Mouse (Mus musculus): ENCODE results near the gene Sytl1. TPM values are rescaled to one million over a fixed set of nuclear protein-coding genes. Genes with fewer than 3 reads are reported as not detected.

Gene Sytl1
- polyA plus RNA-seq, 1 experiment = 3.4 TPM

DNA sequence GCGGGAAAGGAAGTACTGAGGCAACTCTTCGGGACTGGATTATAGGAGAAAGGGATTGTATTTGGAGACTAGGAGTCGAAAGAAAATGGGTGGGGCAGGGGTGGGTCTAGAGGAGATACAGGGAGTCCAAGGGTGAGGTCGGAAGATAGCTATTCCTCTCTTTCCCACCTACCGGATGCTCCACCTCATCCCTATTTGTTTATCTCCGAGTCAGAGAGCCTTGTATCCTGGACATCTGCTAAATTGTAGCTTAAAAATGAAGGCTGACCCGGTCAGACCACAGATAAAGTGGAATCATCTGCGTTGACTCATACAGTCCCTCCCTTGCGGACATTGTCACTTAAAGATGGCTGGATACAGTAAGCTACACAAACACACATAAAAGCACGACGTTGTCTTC is 21.0 kb downstream of the Sytl1 start:
- no peaks in the 10 kb centered on the region for H3K27me3 ChIP-seq (ENCODE audit: control insufficient read depth, insufficient read depth, insufficient read length)
- H3K36me3 ChIP-seq (ENCODE audit: control insufficient read depth, insufficient read depth) = no peaks in the 10 kb centered on the region
- peak overlapping the region; percentile 25 for H3K4me3 ChIP-seq
- H3K4me2 ChIP-seq (ENCODE audit: low read depth) = peak overlapping the region; percentile 90
- TF ChIP-seq CEBPB (IDR thresholded peaks at IDR 0.05; ENCODE audit: insufficient read depth, poor library complexity, severe bottlenecking) (no peak), POLR2A (IDR thresholded peaks at IDR 0.05; ENCODE audit: insufficient read length, low read depth) (no peak), TCF3 (IDR thresholded peaks at IDR 0.05; ENCODE audit: insufficient read length, low read depth) (no peak), MYOD1 (IDR thresholded peaks at IDR 0.05; ENCODE audit: control insufficient read depth in 1 of 3, insufficient read length in 2 of 3, low read depth in 2 of 3) (no peak), POLR2AphosphoS2 (IDR thresholded peaks at IDR 0.05; ENCODE audit: insufficient read length, low read depth) (no peak), TCF12 (IDR thresholded peaks at IDR 0.05; ENCODE audit: insufficient read depth, poor library complexity, severe bottlenecking) (no peak), REST (IDR thresholded peaks at IDR 0.05; ENCODE audit: insufficient read depth, insufficient read length) (no peak), E2F4 (IDR thresholded peaks at IDR 0.05; ENCODE audit: insufficient read depth) (no peak), USF1 (IDR thresholded peaks at IDR 0.05; ENCODE audit: low read depth) (no peak), MYOG (IDR thresholded peaks at IDR 0.05; ENCODE audit: control insufficient read depth in 1 of 3, insufficient read depth in 1 of 3, insufficient read length in 2 of 3, low read depth in 2 of 3) (no peak), MAX (IDR thresholded peaks at IDR 0.05; ENCODE audit: low read depth) (no peak), SRF (IDR thresholded peaks at IDR 0.05; ENCODE audit: control insufficient read depth, insufficient read length, low read depth) (no peak)
- no peaks in the 10 kb centered on the region for H3K79me2 ChIP-seq (ENCODE audit: control insufficient read depth, insufficient read depth)
- H3ac ChIP-seq (ENCODE audit: control insufficient read depth, insufficient read length) = no peak overlapping the region

DNA sequence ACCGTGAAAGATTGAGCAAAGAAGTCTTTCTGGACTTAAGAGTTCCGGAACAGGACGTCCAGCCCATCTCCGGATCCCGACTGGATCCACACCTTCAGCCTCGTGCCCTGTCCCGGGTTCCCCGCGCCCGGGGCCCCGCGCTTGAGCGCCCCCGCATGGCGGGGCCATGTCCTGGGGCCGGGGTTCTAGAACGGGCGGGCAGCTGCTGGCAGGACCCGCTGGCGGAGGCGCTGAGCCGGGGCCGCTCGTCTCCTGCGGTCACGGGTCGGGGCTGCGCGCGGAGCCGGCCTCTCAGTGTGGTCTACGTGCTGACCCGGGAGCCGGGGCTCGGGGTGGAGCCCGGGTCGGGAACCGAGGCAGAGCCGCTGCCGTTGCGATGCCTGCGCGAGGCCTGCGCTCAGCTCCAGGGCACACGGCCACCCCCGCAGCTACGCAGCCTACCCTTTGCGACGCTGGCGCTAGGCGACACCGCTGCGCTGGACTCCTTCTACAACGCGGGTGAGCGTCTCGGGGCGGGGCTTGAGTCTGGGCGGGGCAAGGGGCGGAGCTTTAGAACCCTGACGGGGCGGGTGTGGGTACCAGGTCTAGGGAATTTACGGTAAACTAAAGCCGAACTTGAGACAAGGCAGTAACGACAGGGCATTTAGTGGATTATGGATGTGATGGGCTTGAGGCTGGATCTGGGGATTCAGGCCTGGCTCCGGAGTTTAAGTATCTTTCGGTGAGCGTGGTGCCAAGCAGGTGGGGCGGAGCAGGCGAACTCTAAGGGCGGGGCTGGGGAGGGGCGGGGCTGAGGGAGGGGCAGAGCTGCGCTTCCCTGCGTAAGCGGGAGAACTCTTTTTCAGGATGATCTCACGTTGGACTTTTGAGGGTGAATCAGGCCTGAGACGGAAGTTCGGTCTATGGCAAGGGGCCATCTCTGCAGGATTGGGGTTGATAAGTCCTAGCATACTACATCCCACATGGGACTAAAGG is 21.7 kb downstream of the Sytl1 start:
- TF ChIP-seq POLR2AphosphoS2 (IDR thresholded peaks at IDR 0.05; ENCODE audit: insufficient read length, low read depth) (peak; percentile 92), POLR2A (IDR thresholded peaks at IDR 0.05; ENCODE audit: insufficient read length, low read depth) (peak; percentile 93), MAX (IDR thresholded peaks at IDR 0.05; ENCODE audit: low read depth) (no peak), MYOG (IDR thresholded peaks at IDR 0.05; ENCODE audit: control insufficient read depth in 1 of 3, insufficient read depth in 1 of 3, insufficient read length in 2 of 3, low read depth in 2 of 3) (peak in 2 of 3 experiments; percentile 39 to 56)
- peak overlapping the region; percentile 29 for H3ac ChIP-seq (ENCODE audit: control insufficient read depth, insufficient read length)

DNA sequence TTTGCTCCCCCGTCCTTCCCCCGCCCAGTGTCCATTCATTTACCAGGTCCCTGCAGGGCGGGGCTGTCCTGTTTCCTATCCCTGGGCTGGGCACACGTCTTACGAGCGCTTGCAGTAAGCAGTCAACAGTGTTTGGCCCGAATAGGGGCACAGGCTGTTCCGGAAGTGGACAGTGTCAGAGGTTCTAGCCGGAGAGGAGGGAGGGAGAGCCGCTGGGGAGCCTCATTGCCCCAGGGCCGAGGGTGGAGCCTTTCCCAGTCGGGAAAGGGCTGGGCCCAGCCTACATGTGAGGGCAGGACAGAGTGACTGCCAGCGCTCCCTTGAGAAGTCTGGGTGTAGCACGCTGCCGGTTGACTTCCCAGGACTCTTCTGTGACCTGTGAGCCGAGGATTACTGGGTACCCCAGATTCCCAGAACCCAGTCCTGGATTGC is 22.4 kb downstream of the Sytl1 start, which contains the start of gene Map3k6:
Gene Map3k6 (plus strand): TSS at position 329 of the 432 bp plus-strand sequence.
- H3K4me3 ChIP-seq = peak within 1 kb of the TSS; percentile 25
- TF ChIP-seq TCF12 (IDR thresholded peaks at IDR 0.05; ENCODE audit: insufficient read depth, poor library complexity, severe bottlenecking) (no peak), E2F4 (IDR thresholded peaks at IDR 0.05; ENCODE audit: insufficient read depth) (no peak), TCF3 (IDR thresholded peaks at IDR 0.05; ENCODE audit: insufficient read length, low read depth) (no peak), MYOD1 (IDR thresholded peaks at IDR 0.05; ENCODE audit: control insufficient read depth in 1 of 3, insufficient read length in 2 of 3, low read depth in 2 of 3) (no peak), USF1 (IDR thresholded peaks at IDR 0.05; ENCODE audit: low read depth) (no peak), POLR2AphosphoS2 (IDR thresholded peaks at IDR 0.05; ENCODE audit: insufficient read length, low read depth) (peak; percentile 57), MAX (IDR thresholded peaks at IDR 0.05; ENCODE audit: low read depth) (no peak), MYOG (IDR thresholded peaks at IDR 0.05; ENCODE audit: control insufficient read depth in 1 of 3, insufficient read depth in 1 of 3, insufficient read length in 2 of 3, low read depth in 2 of 3) (no peak), CEBPB (IDR thresholded peaks at IDR 0.05; ENCODE audit: insufficient read depth, poor library complexity, severe bottlenecking) (no peak), POLR2A (IDR thresholded peaks at IDR 0.05; ENCODE audit: insufficient read length, low read depth) (peak; percentile 66), REST (IDR thresholded peaks at IDR 0.05; ENCODE audit: insufficient read depth, insufficient read length) (no peak), SRF (IDR thresholded peaks at IDR 0.05; ENCODE audit: control insufficient read depth, insufficient read length, low read depth) (no peak)
- no peaks in the 10 kb centered on the region for H3K36me3 ChIP-seq (ENCODE audit: control insufficient read depth, insufficient read depth)
- H3ac ChIP-seq (ENCODE audit: control insufficient read depth, insufficient read length) = peak within 1 kb of the TSS; percentile 29
- H3K4me2 ChIP-seq (ENCODE audit: low read depth) = peak within 1 kb of the TSS; percentile 90
- no peaks in the 10 kb centered on the region for H3K27me3 ChIP-seq (ENCODE audit: control insufficient read depth, insufficient read depth, insufficient read length)
- H3K79me2 ChIP-seq (ENCODE audit: control insufficient read depth, insufficient read depth) = no peaks in the 10 kb centered on the region

More for the DNA sequence above, 21.7 kb downstream of the Sytl1 start:
- Histone ChIP-seq H3K4me3 (peak overlapping the region; percentile 25), H3K27me3 (ENCODE audit: control insufficient read depth, insufficient read depth, insufficient read length) (no peaks in the 10 kb centered on the region), H3K36me3 (ENCODE audit: control insufficient read depth, insufficient read depth) (no peaks in the 10 kb centered on the region), H3K79me2 (ENCODE audit: control insufficient read depth, insufficient read depth) (no peaks in the 10 kb centered on the region), H3K4me2 (ENCODE audit: low read depth) (peak overlapping the region; percentile 90)

DNA sequence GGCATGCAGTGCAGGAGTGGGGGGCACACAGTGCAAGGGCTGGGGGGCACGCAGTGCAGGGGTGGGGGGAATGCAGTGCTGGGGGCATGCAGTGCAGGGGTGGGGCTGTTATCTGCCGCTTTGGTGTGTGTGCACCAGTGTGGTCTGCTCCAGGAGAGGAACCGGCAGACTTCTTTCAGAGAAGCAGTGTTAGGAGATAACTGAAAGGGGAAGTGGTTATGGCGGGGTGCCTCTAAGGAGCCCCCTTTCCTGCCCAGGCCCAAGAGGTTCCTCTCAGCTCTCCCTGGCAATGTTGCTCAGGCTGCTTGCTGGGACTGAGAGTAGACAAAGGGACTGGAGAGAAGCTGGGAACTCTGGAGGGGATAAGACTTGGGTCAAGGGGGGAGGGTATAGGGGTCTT is 25.0 kb downstream of the Sytl1 start:
- H3K4me2 ChIP-seq (ENCODE audit: low read depth) = no peak overlapping the region
- no peaks in the 10 kb centered on the region for H3K79me2 ChIP-seq (ENCODE audit: control insufficient read depth, insufficient read depth)
- TF ChIP-seq MYOD1 (IDR thresholded peaks at IDR 0.05; ENCODE audit: control insufficient read depth in 1 of 3, insufficient read length in 2 of 3, low read depth in 2 of 3) (no peak), MAX (IDR thresholded peaks at IDR 0.05; ENCODE audit: low read depth) (no peak), E2F4 (IDR thresholded peaks at IDR 0.05; ENCODE audit: insufficient read depth) (no peak), POLR2AphosphoS2 (IDR thresholded peaks at IDR 0.05; ENCODE audit: insufficient read length, low read depth) (no peak), REST (IDR thresholded peaks at IDR 0.05; ENCODE audit: insufficient read depth, insufficient read length) (no peak), SRF (IDR thresholded peaks at IDR 0.05; ENCODE audit: control insufficient read depth, insufficient read length, low read depth) (no peak), POLR2A (IDR thresholded peaks at IDR 0.05; ENCODE audit: insufficient read length, low read depth) (no peak), TCF3 (IDR thresholded peaks at IDR 0.05; ENCODE audit: insufficient read length, low read depth) (no peak), CEBPB (IDR thresholded peaks at IDR 0.05; ENCODE audit: insufficient read depth, poor library complexity, severe bottlenecking) (no peak), TCF12 (IDR thresholded peaks at IDR 0.05; ENCODE audit: insufficient read depth, poor library complexity, severe bottlenecking) (no peak), USF1 (IDR thresholded peaks at IDR 0.05; ENCODE audit: low read depth) (no peak), MYOG (IDR thresholded peaks at IDR 0.05; ENCODE audit: control insufficient read depth in 1 of 3, insufficient read depth in 1 of 3, insufficient read length in 2 of 3, low read depth in 2 of 3) (no peak)

More for the DNA sequence above, 25.0 kb downstream of the Sytl1 start:
- Histone ChIP-seq H3K27me3 (ENCODE audit: control insufficient read depth, insufficient read depth, insufficient read length) (no peaks in the 10 kb centered on the region), H3ac (ENCODE audit: control insufficient read depth, insufficient read length) (no peak overlapping the region), H3K4me3 (no peak overlapping the region), H3K36me3 (ENCODE audit: control insufficient read depth, insufficient read depth) (no peaks in the 10 kb centered on the region)
